Mouse (Mus musculus) liver, postnatal 0 days (tissue): ENCODE measurements around the gene Cc2d1a. TPM values are rescaled to one million over a fixed set of nuclear protein-coding genes. Genes with fewer than 3 reads are reported as not detected.
A peak's percentile ranks its signal among the peaks of the same experiment; 100 is the strongest.

Experiments used
- ATAC-seq: fragments of 200-750 bp; cut with Nextera tagmentation; 2 replicates; pipeline ENCODE4 v1.8.0; 2017; ENCODE audit warnings: mild to moderate bottlenecking, moderate library complexity
- DNase-seq: peaks from one replicate; pipeline ENCODE4 v3.0.0-alpha.2; 2016
- H3K27ac ChIP-seq: fragments of 300-500 bp; sonication (generic); 2 replicates; pipeline ENCODE4 v1.5.1; 2014; ENCODE audit warnings: antibody characterized with exemption, moderate library complexity, mild to moderate bottlenecking, low read depth
- H3K27me3 ChIP-seq: fragments of 300-500 bp; sonication (generic); 2 replicates; pipeline ENCODE4 v1.6.1; 2014; ENCODE audit warnings: low read length, control low read depth, mixed read lengths; ENCODE audit not compliant: insufficient read depth
- H3K36me3 ChIP-seq: fragments of 300-500 bp; sonication (generic); replicated peaks from 2 replicates; pipeline ENCODE4 v1.6.1; 2014; ENCODE audit warnings: mild to moderate bottlenecking, control low read depth, low read length, moderate library complexity, mixed read lengths; ENCODE audit not compliant: insufficient read depth
- H3K4me1 ChIP-seq: fragments of 300-500 bp; sonication (generic); 2 replicates; pipeline ENCODE4 v1.6.1; 2014; ENCODE audit warnings: antibody characterized with exemption, mild to moderate bottlenecking, control low read depth; ENCODE audit not compliant: insufficient read depth
- H3K4me2 ChIP-seq: fragments of 300-500 bp; sonication (generic); 2 replicates; pipeline ENCODE4 v1.6.1; 2014; ENCODE audit warnings: low read depth, mild to moderate bottlenecking, low read length, moderate library complexity, mixed read lengths
- H3K4me3 ChIP-seq: fragments of 300-500 bp; sonication (generic); 2 replicates; pipeline ENCODE4 v1.5.1; 2014; ENCODE audit warnings: low read depth, low read length
- H3K9ac ChIP-seq: fragments of 300-500 bp; sonication (generic); replicated peaks from 2 replicates; pipeline ENCODE4 v1.6.1; 2014; ENCODE audit warnings: mild to moderate bottlenecking, moderate library complexity
- H3K9me3 ChIP-seq: fragments of 300-500 bp; sonication (generic); 2 replicates; pipeline ENCODE4 v1.6.1; 2016; ENCODE audit warnings: mild to moderate bottlenecking, control low read depth, low read length, mixed read lengths
- CTCF ChIP-seq: sonication (generic); IDR thresholded peaks from 2 replicates; pipeline ENCODE4 v1.5.1; 2016; ENCODE audit warnings: antibody characterized with exemption, low read depth
- EP300 ChIP-seq: IDR thresholded peaks from 2 replicates; pipeline ENCODE4 v1.6.1; 2016; ENCODE audit warnings: antibody characterized with exemption, low read depth, mild to moderate bottlenecking
- WGBS: fragments of 180-500 bp; shearing (Covaris S2); extraction: QIAGEN DNeasy Blood & Tissue Kit; methylation state at CpG from one replicate; pipeline ENCODE4 v1.1.7; 2014; ENCODE audit not compliant: insufficient replicate concordance; 5-methylcytosine and 5-hydroxymethylcytosine counted together
- microRNA counts: library from miRNA; unstranded; fragments of <30 nt; microRNA quantifications from one replicate; lab custom pipeline; 2015
- microRNA-seq: library from miRNA; unstranded; fragments of <30 nt; microRNA quantifications from one replicate; pipeline ENCODE4, GENCODE M21; 2016
- polyA plus RNA-seq: library from polyadenylated mRNA; unstranded; fragments of >200 nt; fragmentation: Nextera tagmentation; extraction: Ambion mirVana; gene quantifications from 2 replicates; pipeline ENCODE4 v1.2.1, GENCODE M21; 2015

The Cc2d1a gene
- polyA plus RNA-seq, 1 experiment from 2014 or later = 4.4 TPM

DNA sequence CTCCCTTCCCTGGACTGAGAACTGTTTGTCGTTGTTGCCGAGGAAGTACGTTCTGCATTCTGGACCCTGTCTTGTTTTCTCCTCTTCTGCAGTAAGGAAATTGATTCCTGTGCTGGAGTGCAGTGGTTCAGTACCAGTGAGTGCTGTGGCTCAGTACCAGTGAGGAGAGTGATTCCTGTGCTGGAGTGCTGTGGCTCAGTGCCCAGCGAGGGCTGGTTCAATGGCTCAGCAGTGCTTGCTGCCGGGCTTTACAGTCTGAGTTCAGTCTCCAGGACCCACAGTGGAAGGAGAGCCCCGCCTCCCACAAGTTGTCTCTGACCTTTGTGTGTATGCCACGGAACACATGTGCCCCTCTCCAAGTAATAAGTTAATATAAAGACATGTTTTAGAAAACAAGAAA, 60.6 kb downstream of the Cc2d1a start:
- peaks cover 39% of the 10 kb centered on the region for H3K36me3 ChIP-seq
- WGBS = 83% methylated on average over 7 of the region's 7 CpGs
- ATAC-seq = no peak

DNA sequence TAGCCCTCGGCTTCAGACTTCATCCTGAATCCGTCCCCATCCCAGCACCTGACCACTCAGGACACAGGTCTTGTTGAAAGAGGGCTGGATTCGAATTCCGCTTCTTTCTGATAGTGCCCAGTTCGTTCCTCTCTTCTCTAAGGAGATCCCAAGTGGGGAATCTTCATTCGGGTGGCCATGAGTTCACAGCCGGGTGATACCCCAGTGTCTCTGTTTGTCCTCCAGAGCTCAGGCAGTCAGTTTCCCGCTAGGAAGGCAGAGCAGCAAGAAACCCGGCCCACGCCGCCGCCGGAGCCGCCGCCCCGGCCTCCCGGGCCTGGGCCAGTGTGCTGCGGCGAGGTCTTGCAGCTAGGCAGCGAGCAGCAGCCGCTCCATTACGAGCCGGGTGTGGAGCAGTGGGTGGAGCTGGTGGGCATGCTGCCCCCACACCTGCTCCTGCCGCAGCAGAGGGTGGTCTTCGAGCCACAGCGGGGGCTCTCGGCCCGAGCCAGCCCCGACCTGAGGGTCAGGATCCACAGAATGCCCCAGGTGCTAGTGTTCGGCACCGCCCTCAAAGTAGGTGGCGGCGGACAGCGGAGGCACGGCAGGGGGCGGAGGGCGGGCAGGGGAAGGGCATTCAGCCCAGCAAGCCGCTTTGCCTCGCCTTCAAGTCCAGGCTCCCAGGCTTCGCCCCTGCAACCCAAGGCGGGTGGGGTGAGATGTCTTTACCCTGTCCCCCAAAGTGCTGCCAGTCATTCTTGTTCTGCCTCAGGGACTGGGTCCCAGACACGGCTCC, 63.2 kb downstream of the Cc2d1a start:
- Histone ChIP-seq H3K4me1 (peaks cover 3% of the 10 kb centered on the region), H3K9me3 (no peaks in the 10 kb centered on the region), H3K4me3 (no peak overlapping the region), H3K36me3 (peaks cover 50% of the 10 kb centered on the region), H3K27ac (no peak overlapping the region), H3K4me2 (peak overlapping the region; percentile 26; the same call in 1 of the 2 replicates), H3K9ac (no peak overlapping the region), H3K27me3 (no peaks in the 10 kb centered on the region)
- WGBS = 71% methylated on average over 39 of the region's 42 CpGs
- no peak for DNase-seq
- TF ChIP-seq CTCF (no peak), EP300 (no peak)
- ATAC-seq = no peak

More for the DNA sequence above, 60.6 kb downstream of the Cc2d1a start:
- H3K27me3 ChIP-seq = no peaks in the 10 kb centered on the region
- H3K4me3 ChIP-seq = no peak overlapping the region
- no peak overlapping the region for H3K9ac ChIP-seq
- no peak for TF ChIP-seq CTCF
- no peak for TF ChIP-seq EP300
- no peak for DNase-seq
- no peaks in the 10 kb centered on the region for H3K9me3 ChIP-seq
- no peak overlapping the region for H3K4me2 ChIP-seq
- peaks cover 3% of the 10 kb centered on the region for H3K4me1 ChIP-seq
- H3K27ac ChIP-seq = no peak overlapping the region

DNA sequence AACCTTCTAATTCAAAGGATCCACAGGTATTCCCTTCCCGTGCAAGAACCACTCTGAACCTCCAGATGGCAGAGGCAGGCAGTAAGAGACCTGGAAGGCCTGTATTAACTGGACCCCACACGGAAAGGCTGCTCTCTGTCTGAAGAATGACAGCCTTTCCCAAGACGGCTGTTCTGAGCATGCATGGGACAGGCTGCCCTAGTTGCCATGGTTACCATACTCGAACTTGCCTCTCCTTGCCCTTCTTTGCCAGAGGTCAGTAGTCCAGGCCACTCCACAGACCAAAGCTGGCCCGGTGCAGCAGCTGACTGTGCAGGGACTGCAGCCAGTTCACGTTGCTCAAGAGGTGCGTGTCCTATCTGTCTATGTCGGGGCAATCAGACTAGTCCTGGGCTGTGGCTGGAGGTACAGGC, 63.9 kb downstream of the Cc2d1a start:
- DNase-seq = peak; percentile 70
- H3K9me3 ChIP-seq = no peaks in the 10 kb centered on the region
- peaks cover 47% of the 10 kb centered on the region for H3K36me3 ChIP-seq

More for the DNA sequence above, 63.9 kb downstream of the Cc2d1a start:
- Histone ChIP-seq H3K9ac (no peak overlapping the region), H3K4me2 (no peak overlapping the region), H3K4me1 (peaks cover 3% of the 10 kb centered on the region), H3K27me3 (no peaks in the 10 kb centered on the region), H3K4me3 (no peak overlapping the region), H3K27ac (no peak overlapping the region)
- TF ChIP-seq EP300 (no peak), CTCF (peak; percentile 11; the same call in 1 of the 2 replicates)
- peak; percentile 94 for ATAC-seq
- 66% methylated on average over 8 of the region's 8 CpGs for WGBS

MicroRNA genes within 50 kb of the gene (microRNA counts, 519-probe panel; counts per million panel counts)
- 2,189 counts per million, percentile 18 among the panel's probes with 10 or more counts for microRNA mmu-miR-181c (lab: Ali Mortazavi, UCI)
- microRNA mmu-miR-709 (lab: Ali Mortazavi, UCI) = 2,189 counts per million, percentile 18 among the panel's probes with 10 or more counts

Small RNA genes within 50 kb of the gene (microRNA-seq; reads per million reads assigned to microRNA genes)
- gene Gm25110 (not detected), gene Mir181c (1,230 reads per million, percentile 75 among the genes with 10 or more reads in this experiment), gene Mir181d (497 reads per million, percentile 63 among the genes with 10 or more reads in this experiment), gene Mir709 (not detected)

Other genes starting within 250 kb of the Cc2d1a start
- 0.96 and 1.5 TPM in 2 replicates for gene Adgrl1, start 247.8 kb downstream of the Cc2d1a start, polyA plus RNA-seq
- 0.14 and 0.29 TPM in 2 replicates for gene Gm10644, start 192.7 kb downstream of the Cc2d1a start, polyA plus RNA-seq
- gene Asf1b, start 192.4 kb downstream of the Cc2d1a start, polyA plus RNA-seq = 50.6 and 55.4 TPM in 2 replicates
- 28.2 and 33.9 TPM in 2 replicates for gene Prkaca, start 174.9 kb downstream of the Cc2d1a start, polyA plus RNA-seq
- gene Samd1, start 150.3 kb downstream of the Cc2d1a start, polyA plus RNA-seq = 3.5 and 3.8 TPM in 2 replicates
- gene 1700067K01Rik, start 146.4 kb downstream of the Cc2d1a start, polyA plus RNA-seq = 0.87 and 0.99 TPM in 2 replicates
- gene 2210011C24Rik, start 135.8 kb downstream of the Cc2d1a start, polyA plus RNA-seq = 0.40 TPM in 1 of 2 replicates, not detected in the other
- 0.04 TPM in 1 of 2 replicates, not detected in the other for gene Palm3, start 126.5 kb downstream of the Cc2d1a start, polyA plus RNA-seq
- 0.76 and 0.88 TPM in 2 replicates for gene Il27ra, start 105.3 kb downstream of the Cc2d1a start, polyA plus RNA-seq
- 0.18 TPM in 1 of 2 replicates, not detected in the other for gene Rln3, start 102.9 kb downstream of the Cc2d1a start, polyA plus RNA-seq
- 0.36 and 0.41 TPM in 2 replicates for gene Gm10643, start 82.8 kb downstream of the Cc2d1a start, polyA plus RNA-seq
- gene Rfx1, start 81.1 kb downstream of the Cc2d1a start, polyA plus RNA-seq = 1.3 and 1.5 TPM in 2 replicates
- gene Dcaf15, start 43.2 kb downstream of the Cc2d1a start, polyA plus RNA-seq = 2.3 and 2.8 TPM in 2 replicates
- gene Podnl1, start 21.9 kb downstream of the Cc2d1a start, polyA plus RNA-seq = not detected in 2 replicates
- gene 4930432K21Rik, start 89 bp upstream of the Cc2d1a start, polyA plus RNA-seq = 0.24 and 0.29 TPM in 2 replicates
- gene Nanos3, start 37.3 kb upstream of the Cc2d1a start, polyA plus RNA-seq = 0.34 and 0.79 TPM in 2 replicates
- 1.4 and 1.6 TPM in 2 replicates for gene Zswim4, start 89.1 kb upstream of the Cc2d1a start, polyA plus RNA-seq
- 189 and 201 TPM in 2 replicates for gene D8Ertd738e, start 101.8 kb upstream of the Cc2d1a start, polyA plus RNA-seq
- gene Mri1, start 109.4 kb upstream of the Cc2d1a start, polyA plus RNA-seq = 40.9 and 41.9 TPM in 2 replicates
- gene Ccdc130, start 122.4 kb upstream of the Cc2d1a start, polyA plus RNA-seq = 4.7 and 6.5 TPM in 2 replicates
- 0.49 and 0.92 TPM in 2 replicates for gene Cacna1a, start 240.5 kb upstream of the Cc2d1a start, polyA plus RNA-seq